Mouse (Mus musculus) small intestine, adult 2 months (tissue): ENCODE results near the gene Mettl17.

Experiments used
- CTCF ChIP-seq: fragments of 200-500 bp; IDR thresholded peaks from 2 replicates; pipeline ENCODE4 v1.5.1; 2012; ENCODE audit warnings: low read depth, mild to moderate bottlenecking, control low read depth, inconsistent platforms, low read length, moderate library complexity, mixed read lengths; ENCODE audit not compliant: insufficient replicate concordance, insufficient read length; ENCODE audit errors: extremely low read depth
- POLR2A ChIP-seq: fragments of 200-500 bp; IDR thresholded peaks from 2 replicates; pipeline ENCODE4 v1.6.1; 2012; ENCODE audit warnings: low read depth, mild to moderate bottlenecking, control low read depth, inconsistent platforms, low read length, moderate library complexity

DNA sequence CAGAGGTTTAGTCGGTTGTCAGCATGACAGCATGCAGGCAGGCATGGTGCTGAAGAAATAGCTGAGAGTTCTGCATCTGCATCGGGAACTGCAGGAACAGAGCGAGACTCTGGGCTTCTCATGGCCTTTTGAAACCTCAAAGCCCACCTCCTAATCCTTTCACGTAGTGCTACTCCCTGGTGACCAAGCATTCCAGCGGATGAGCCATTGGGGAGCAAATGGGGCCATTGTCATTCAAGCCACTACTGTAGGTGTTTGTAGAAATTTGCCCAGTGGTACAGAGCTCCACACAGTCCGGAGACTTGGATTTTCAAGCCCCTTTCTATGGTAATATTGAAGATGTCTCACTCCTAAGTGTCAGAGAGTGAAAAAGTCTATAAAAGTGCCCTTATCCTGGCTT is 1.4 kb downstream of the Mettl17 start:
- TF ChIP-seq POLR2A (no peak), CTCF (no peak)
